Mouse (Mus musculus): Measurements from ENCODE around the gene Fndc8. TPM values are rescaled to one million over a fixed set of nuclear protein-coding genes. Genes with fewer than 3 reads are reported as not detected.

The Fndc8 gene
- total RNA-seq (2015; ENCODE audit: low replicate concordance) (not detected in 2 replicates), total RNA-seq (2017; ENCODE audit: low replicate concordance) (not detected in 2 replicates)

DNA sequence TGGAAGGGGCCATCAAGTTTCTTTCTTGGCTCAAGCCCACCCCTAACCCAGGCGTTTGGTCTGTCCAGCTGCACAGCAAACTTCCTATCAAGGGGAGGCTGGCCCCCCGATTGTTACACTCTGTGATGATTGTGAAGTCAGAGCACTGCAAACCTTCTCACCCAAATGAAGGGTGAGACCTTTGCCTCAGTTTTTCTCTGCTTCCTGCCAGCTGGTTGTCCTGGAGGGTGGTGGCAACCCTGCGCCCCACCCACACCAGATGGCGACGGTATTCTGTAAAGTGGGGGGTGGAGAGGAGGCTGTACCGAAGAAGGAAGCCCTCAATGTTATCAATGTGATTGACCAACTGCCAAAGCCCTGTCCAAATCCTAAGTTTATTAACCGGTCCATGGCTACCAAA lies at the start of gene Fndc8:
Fndc8 (plus strand) TSS at position 189 of the 400 bp plus-strand sequence.
- no peak for ATAC-seq (replicated peaks; ENCODE audit: low FRiP score, poor library complexity, severe bottlenecking)

DNA sequence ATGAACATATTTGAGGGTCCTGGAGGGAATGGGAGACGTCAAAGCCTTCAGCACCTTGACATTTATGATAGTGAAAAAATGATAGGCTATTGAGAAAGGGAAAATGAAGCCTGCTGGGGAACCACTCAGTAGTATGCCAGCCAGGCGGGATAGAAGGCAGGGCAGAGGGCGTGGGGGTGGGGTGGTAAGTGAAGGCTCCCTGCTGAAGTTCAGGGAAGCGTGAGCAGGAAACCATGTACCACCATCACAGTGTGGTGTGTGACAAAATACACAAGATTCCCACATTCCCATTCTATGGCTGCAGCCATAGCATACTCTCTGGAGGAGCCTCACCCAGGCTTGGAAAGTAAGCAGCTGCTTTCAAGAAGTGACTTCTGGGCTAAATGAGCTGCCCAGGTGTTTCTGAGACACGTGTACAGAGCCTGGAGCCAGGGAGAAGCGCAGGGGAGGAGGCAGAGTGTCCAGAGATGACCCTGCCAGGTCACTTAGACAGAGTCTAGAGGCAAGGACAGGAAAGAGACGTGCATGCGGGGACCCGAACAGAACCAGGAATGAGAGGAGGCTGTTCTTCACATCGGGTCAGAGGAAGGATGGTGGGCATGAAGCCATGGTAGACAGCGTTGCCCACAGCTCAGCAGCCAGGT lies 47.0 kb upstream of the Fndc8 start:
- peak; percentile 33 for ATAC-seq (replicated peaks; ENCODE audit: low FRiP score, poor library complexity, severe bottlenecking)

DNA sequence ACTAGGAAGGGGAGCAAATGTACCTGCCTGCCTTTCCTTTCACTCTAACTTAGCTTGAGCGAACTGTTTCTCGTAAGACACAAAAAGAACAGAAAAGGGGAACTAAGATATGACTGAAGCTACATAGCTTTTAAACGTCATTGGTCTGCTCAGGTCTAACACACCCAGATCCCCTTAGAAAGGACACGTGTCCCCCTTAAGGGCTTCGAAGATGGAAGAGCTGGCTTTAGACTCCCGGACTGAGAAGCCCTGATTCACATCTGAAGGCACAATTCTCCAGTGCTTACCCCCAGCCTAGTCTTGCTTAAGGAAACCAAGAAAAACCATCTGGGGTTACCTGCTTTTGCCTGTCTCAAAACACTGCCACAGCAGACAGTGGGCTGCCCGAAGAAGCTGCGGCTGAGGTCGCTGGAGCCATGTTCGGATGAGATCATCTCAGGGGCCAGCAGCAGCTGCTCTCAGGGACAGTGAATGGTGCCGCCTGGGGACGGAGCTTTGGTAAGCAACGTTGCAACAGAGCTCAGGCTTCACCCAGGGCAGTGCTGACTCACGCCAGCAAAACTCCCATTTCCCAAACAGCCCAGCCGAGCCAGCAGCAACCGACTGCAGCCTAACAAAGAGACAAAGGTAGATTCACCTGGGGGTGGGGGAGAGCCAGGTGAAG lies 46.4 kb upstream of the Fndc8 start:
- ATAC-seq (replicated peaks; ENCODE audit: low FRiP score, poor library complexity, severe bottlenecking): peak; percentile 79

DNA sequence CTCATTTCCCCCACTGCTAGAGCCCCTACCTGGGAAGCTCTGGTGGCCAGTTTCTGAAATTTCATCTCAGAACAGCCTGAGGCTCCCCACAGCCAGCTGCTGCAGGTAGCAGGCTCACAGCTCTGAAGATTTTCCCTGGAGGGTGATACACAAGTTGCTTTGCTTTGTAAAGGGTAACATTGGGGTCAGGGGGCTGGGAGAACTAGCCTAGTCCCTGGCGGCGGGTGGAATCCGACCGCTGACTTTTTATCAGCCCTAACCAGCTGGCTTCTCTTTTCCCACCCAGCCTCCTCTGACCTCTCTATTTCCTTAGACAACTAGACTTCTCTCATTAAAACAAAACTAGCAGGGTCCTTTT lies 45.9 kb upstream of the Fndc8 start:
- peak; percentile 72 for ATAC-seq (replicated peaks; ENCODE audit: low FRiP score, poor library complexity, severe bottlenecking)

DNA sequence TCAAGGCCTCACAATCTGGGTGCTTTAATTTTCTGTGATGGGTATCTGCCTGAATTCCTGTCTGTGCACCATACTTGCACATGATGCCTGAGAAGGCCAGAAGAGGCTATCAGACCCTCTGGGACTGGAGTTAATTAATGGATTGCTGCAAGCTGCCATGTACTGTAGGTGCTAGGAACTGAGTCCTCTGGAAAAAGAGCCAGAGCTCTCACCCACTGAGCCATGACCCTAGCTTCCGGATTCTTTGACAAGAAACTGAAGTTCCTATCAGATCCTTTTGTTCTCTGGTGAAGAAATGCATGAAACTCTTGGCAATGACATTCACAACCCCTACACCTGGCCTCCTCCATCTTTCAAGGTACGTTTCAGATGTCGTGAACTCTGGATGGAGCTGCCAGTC lies 45.0 kb upstream of the Fndc8 start:
- ATAC-seq (replicated peaks; ENCODE audit: low FRiP score, poor library complexity, severe bottlenecking): no peak

DNA sequence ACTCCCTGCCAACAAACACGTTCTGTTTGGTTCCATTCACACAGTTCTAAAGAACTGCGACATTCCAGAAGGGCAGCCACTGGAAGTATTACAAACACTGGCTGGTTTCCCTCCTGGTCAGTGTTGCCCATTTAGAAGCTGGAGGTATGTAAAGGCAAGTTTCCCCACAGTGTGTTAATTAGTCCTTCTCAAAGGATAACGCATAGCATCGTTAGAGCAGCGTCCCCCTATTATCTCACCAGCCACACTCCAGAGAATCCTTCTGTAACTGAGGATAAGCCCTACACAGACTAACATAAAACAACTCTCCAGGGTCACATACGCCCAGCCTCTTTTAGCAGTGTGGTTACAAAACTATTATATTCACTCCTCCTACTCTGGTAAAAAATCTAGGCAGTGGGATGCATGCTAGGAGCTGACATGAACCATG lies 44.3 kb upstream of the Fndc8 start:
- ATAC-seq (replicated peaks; ENCODE audit: low FRiP score, poor library complexity, severe bottlenecking): peak; percentile 75

DNA sequence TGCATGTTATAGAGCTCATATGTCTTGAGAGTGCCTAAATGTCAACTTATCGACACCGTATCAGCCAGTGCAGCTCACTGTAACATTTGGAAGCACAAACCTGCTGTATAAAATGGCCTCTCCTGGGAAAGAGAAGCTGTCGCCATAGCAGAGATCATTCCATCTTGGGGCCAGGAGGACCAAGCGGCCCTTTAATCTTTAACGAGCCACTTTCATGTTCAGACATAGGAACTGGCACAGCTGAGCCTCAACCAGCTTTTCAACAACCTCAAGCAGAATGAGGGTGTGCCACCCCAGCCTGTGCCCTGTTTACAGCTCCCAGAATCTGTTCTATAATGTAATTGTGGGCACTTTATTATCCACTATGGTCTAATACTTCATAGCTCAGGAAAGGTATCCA lies 41.7 kb upstream of the Fndc8 start:
- no peak for ATAC-seq (replicated peaks; ENCODE audit: low FRiP score, poor library complexity, severe bottlenecking)

DNA sequence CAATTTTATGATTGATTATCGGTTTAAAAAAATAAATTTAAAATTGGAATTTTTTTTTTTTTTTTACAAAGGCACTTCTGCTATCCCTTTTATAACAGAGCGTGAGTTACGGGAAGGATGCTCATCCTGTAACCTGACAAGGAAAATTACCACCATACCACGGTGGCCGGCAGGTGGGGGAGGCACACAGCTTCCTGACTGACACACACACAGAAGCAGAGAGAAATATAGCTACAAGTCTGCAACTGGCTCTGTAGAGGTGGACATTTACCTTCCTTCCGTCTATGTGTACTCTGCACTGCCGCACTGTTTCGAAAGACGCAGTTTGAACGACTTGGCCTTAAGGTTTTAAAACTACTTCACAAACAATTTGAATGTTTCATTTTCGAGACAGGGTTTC lies 39.8 kb upstream of the Fndc8 start:
- ATAC-seq (replicated peaks; ENCODE audit: low FRiP score, poor library complexity, severe bottlenecking): no peak

DNA sequence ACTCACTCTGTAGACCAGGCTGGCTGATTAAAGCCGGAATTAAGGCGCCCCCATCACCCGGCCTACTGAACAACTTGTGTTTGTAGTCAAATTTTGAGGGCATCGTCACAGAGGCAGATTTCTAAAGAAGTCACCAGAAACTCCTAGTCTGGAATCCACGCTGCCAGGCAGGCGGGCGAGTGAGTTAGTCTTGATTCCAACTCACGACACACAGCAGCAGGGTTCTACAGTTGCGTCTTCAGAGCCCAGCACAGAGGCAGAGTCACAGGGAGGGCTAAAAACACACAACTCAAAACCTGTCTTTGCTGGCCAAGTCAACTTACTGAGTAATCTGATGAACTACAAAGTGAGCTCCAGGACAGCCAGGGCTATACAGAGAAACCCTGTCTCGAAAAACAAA lies 39.4 kb upstream of the Fndc8 start:
- ATAC-seq (replicated peaks; ENCODE audit: low FRiP score, poor library complexity, severe bottlenecking): no peak

DNA sequence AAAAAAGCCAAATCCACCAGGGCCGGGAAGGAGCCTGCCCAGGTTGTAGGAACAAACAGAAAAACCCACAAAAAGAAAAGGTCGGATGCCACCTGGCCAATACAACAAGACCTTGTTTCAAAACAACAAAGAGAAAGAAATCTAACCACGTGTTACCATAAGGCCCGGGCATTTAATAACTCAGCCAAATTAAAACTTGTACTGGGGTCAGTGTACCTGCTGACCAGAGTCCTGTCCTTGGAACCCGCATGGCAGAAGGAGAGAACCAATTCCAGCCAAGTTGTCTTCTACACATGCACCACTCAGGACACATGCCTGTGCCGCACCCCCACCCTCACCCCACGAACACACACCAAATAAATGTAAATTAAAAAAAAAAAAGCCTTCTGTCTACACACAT lies 39.0 kb upstream of the Fndc8 start:
- ATAC-seq (replicated peaks; ENCODE audit: low FRiP score, poor library complexity, severe bottlenecking): no peak

DNA sequence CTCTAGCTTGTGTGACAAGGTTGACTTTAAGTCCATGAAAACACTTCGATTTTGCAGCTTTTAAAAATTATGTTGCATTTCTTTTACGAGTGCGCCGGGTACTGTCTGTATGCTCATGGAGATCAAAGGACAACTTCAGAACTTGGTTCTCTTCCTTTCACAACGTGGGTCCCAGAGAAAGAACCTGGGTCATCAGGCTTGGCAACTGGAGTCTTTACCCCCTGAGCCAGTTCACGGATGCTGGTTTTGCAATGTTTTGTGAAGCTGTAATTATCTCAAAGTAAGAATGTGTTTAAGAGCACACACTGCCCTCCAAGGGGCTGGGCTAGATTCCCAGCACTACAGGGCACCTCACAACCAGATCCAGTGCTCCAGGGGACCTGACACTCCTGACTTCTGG lies 37.8 kb upstream of the Fndc8 start:
- ATAC-seq (replicated peaks; ENCODE audit: low FRiP score, poor library complexity, severe bottlenecking): no peak

DNA sequence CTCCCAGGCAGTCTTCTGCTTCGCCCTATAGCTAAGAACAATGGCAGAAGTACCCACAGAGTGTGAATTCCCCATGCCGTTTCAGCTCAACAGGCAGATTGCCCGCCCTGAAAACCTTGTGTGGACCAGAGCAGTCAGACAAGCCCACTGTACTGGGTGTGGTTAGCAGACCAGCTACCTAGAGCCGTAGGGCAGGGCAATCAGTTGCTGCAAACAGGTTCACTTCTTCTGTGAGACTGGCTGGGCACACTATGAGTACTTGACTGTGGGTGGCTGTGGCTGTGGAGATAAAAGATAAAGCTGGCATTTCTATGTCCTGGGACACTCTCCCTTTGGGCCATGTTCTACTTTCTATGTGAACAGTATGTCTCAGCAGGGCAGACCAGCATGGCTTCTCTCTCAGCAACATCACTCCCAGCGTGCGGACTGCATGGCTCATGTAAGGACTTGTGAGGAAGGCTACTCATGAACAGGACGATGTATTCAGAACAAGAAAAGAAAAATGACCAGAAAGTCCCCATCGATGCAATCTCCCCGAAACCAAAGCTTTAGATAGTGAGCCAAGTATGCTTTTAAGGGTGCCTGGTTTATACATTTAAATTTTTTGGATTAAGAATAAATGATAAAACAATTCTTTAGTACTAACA lies 36.5 kb upstream of the Fndc8 start:
- peak; percentile 97 for ATAC-seq (replicated peaks; ENCODE audit: low FRiP score, poor library complexity, severe bottlenecking)

DNA sequence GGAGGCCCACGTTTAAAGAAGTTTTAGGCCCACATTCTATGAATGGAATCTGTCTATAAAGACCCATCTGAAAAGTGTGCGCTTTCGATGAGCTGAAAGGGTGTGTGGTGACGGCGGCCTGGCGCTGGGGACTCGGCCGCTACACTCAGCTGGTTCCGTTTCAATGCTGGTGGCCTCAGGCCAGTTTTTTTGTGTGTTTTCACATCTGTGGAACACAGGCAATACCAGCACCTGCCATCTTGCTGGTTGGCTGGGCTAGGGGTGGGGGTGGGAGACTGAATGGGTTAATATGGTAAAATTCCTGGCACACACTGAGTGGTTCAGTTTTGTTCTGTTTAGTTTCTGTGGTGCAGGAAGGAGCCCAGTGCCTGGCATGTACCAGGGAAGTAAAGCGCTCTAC lies 35.9 kb upstream of the Fndc8 start:
- no peak for ATAC-seq (replicated peaks; ENCODE audit: low FRiP score, poor library complexity, severe bottlenecking)

DNA sequence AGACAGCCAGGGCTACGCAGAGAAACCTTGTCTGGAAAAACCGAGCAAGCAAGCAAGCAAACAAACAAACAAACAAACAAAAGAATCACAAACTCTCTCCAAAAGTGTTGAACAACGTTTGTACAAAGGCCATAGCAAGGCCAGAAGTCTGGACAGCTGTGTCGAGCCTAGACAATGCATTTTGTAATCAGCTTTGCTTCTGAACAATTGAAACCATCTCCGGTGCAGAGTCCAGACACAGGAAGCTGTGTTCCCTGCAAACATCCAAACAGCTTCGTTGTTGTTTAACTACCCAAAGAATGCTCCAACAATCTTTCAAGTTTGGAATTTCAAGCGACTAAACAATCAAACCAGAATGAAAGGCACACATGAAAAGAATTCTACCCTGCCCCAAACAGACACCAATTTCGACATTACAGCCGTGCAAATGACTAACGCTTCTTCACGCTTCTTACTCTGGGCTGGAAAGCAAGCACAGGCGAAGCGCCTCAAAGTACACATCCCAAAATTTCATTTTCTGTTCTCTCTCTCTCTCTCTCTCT lies 34.5 kb upstream of the Fndc8 start:
- ATAC-seq (replicated peaks; ENCODE audit: low FRiP score, poor library complexity, severe bottlenecking): no peak

DNA sequence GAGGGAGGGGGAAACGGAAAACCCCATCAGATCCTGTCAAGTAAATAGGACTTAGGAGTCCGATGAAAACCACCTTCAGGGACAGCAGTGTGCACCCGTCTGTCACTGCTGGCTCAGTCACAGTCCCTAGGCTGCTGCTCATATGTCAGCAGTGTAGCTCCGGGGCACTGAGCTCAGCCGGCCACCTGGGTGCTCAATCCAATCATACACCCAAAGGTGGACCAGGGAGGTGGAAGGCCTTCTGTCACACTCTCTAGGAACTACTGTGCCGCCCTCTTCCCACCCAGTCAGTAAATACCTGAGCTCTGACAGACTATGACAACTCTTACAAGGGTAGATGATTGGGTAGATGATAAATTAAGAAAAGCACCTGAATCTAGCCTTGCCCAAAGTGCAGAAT lies 31.2 kb upstream of the Fndc8 start:
- ATAC-seq (replicated peaks; ENCODE audit: low FRiP score, poor library complexity, severe bottlenecking): no peak

DNA sequence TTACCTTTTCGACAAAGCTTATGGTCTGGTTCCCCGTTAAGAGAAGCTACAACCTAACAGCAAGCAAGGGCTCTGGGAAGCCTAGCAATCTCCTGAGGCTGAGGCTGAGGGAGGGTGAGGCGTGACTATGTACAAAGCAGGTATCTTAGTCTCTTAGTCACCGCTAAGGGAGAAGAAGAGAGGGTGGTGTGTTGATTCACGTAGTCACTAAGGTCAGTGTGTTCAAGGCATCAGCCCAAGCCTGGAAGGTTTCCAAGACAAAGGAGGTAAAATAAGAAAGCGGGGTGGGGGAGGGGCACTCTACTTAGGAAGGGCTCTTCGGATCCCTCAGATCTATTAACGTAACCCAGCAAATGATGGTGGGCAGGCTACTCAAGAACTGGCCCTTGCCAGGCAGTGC lies 30.4 kb upstream of the Fndc8 start:
- ATAC-seq (replicated peaks; ENCODE audit: low FRiP score, poor library complexity, severe bottlenecking): no peak

DNA sequence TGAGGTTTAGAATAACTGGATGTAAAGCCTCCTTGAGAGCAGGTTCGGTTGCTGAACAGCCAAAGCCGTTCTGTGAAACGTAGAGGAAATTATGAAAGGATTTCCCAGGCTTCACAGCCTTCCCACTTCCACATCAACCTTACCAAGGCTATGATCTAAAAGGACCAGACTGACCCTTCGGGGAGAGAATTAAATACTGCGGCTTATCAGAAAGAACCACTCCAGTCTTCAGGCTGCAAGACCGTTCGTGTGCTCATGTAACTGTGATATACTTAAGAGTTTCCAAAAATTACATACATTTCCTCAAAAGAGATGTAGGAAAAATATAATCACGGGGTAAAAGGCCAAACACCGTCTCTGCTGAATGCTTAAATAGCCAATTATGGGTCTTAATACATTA lies 29.3 kb upstream of the Fndc8 start:
- ATAC-seq (replicated peaks; ENCODE audit: low FRiP score, poor library complexity, severe bottlenecking): peak; percentile 66; the same call in 1 of the 2 replicates

DNA sequence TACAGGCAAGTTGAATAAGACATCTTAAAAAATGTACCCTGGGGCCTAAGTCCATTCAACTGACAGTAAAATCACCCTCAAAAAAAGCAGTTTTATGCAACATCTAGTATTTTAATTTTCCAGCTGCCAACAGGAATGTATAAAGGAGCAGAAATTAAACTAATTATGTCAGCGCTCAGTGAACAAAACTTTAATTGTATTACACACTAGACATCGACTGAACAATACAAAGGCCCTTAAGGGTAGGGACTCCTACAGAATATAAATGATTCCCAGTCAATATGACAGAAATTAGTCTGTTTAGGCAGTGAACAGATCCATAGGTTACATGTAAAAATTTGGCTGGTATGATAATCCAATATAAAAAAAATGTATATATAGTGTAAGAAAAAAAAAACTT lies 28.9 kb upstream of the Fndc8 start:
- ATAC-seq (replicated peaks; ENCODE audit: low FRiP score, poor library complexity, severe bottlenecking): no peak

DNA sequence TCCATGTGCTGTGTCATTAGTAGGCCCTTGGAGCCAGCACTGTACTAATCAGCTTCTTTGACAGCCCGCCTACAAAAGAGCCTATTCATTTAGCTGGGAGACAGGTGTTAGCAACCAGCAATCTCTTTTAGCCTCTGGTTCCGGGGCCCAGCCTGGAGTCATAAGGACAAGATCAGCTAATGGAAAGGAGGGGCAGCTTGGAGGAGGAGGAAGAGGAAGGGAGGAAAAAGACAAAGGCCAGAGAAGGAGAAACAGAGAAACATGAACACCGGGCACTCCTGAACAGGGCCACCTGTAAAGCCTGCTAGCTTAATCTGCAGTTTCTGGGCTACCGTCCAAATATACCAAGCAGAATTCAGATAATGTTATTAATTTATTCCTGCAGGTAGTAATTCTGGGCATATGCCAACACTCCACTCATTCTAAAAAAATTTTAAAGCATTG lies 28.4 kb upstream of the Fndc8 start:
- peak; percentile 75 for ATAC-seq (replicated peaks; ENCODE audit: low FRiP score, poor library complexity, severe bottlenecking)

DNA sequence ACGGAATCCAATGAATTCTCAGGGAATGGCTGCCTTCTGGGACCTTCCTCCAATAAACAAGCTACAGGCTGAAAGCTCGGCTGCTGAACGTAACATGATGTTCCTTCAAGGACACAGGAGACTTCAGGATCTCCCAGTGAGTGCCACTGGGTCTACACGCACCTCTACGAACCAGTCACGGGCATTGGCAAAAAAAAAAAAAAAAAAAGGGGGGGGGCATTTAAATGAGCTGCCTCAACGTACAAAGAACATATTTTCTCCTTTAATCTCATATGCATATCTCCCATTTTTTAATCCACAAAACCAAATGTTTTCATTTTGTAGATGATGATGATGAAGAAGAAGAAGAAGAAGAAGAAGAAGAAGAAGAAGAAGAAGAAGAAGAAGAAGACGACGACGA lies 26.0 kb upstream of the Fndc8 start:
- ATAC-seq (replicated peaks; ENCODE audit: low FRiP score, poor library complexity, severe bottlenecking): no peak

Measured in erythroblast, adult 5-6 weeks (primary cell).